8 mouse cellular contexts compared by ENCODE assay signal in the genomic region with DNA sequence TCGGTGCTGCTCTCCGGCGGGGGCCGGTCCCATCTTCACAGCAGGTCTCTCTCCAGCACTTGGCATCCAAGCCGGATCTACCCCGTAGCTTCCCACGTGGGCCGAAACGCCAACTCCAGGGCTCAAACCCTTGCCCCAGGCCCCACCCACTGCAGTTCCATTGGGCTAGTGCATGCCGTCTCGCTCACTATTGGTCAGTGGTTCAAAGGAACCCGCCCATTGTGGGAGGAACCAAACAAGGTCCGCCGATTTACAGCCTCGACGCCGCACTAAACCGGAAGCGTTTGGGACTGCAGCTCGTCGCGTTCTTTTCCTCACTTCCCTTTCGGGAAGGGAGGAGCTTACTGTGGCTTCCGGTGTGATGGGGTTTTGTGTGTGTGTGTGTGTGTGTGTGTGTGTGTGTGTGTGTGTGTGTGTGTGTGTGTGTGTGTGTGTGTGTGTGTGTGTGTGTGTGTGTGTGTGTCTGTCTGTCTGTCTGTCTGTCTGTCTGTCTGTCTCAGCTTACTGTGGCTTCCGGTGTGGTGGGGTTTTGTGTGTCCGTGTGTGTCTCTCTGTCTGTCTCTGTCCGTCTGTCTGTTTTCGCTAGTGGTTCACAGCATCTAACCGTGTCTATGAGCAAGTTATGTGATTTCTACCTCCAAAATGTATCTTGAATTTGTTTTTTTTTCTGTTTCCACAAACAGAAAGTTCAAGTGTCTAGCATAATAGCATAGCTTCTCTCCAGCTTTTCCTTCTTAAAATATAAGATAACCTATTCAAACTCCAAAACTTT. TPM values are rescaled to one million over a fixed set of nuclear protein-coding genes. Genes with fewer than 3 reads are reported as not detected.
DNase-seq lines count a peak whose midpoint lies in the region; ATAC-seq lines count a peak whose summit lies in the region.

Nol6 (minus strand) TSS at position 276 of the 772 bp plus-strand sequence.

- peak; percentile 100 for ATAC-seq in inflammation-experienced regulatory T-cells, adult 6 months
- peak; percentile 99 for ATAC-seq in megakaryocyte-erythroid progenitor cell, adult 5-6 weeks (replicated peaks; ENCODE audit: low FRiP score, low TSS enrichment, poor library complexity, severe bottlenecking)

- intact Hi-C loops in gastrocnemius, postnatal 14 days (cut with DNase I; ENCODE audit: low total_unique reads) = loop anchor here (10.0 kb wide), 1 partner anchor 150 kb away; the partner anchor contains the start of gene Ubap2
- intact Hi-C loops in left cerebral cortex, postnatal 10 days (cut with DNase I) = no loop called here

- peak; percentile 99 for DNase-seq in adrenal gland, adult (ENCODE audit: inconsistent age in 2 of 2, low spot score in 1 of 2)
- DNase-seq in embryo, embryonic 10.5 days (ENCODE audit: low spot score) = peak; percentile 100
- DNase-seq in gastrocnemius, postnatal 14 days = peak; percentile 98
- DNase-seq in left cerebral cortex, postnatal 10 days (ENCODE audit: extremely low spot score in 1 of 2, low spot score in 2 of 2) = peak; percentile 99
- peak; percentile 98 for DNase-seq in right cerebral cortex, postnatal 25 days
- DNase-seq in urinary bladder, postnatal 4 days (ENCODE audit: low spot score in 2 of 2) = peak; percentile 97 to 98

RNA-seq across cellular contexts. Expression of gene Nol6, which starts in this region (rescaled TPM):
- 10 to 100 TPM; 15.3 to 16.6 TPM for total RNA-seq in gastrocnemius, postnatal 14 days (2021)
- polyA plus RNA-seq in inflammation-experienced regulatory T-cells, adult 6 months (2017; shearing (Covaris generic)) = 10 to 100 TPM; 14.5 to 20.3 (median 15.7) TPM
- 10 to 100 TPM; 83.6 to 88.4 TPM for total RNA-seq in left cerebral cortex, postnatal 10 days (2021)
- total RNA-seq in megakaryocyte-erythroid progenitor cell, adult 5-6 weeks (2014; fragmentation: Nextera tagmentation) = 44.6 and 49.1 TPM in 2 replicates
- 24.8 and 26.9 TPM in 2 replicates for total RNA-seq in megakaryocyte-erythroid progenitor cell, adult 5-6 weeks (2017)

Comparison
In these comparisons a context has a peak if more than half of its experiments do, and no peak if none do; other contexts are left out.
1. Peak in every context shown above with its lines: DNase-seq and ATAC-seq.